Mouse (Mus musculus) urinary bladder, adult 2 months (tissue): ENCODE data around the gene Esd. TPM values are rescaled to one million over a fixed set of nuclear protein-coding genes. Genes with fewer than 3 reads are reported as not detected.

Source experiments
- DNase-seq: peaks from one replicate; pipeline ENCODE4 v3.0.0; 2022; ENCODE audit warnings: low spot score
- polyA plus RNA-seq: library from polyadenylated mRNA; depleted of rRNA; stranded (reverse); fragments of >200 nt; gene quantifications from 2 replicates; pipeline ENCODE4 v1.2.3, GENCODE M21; 2012; rRNA removed

Gene Esd
- polyA plus RNA-seq, 1 experiment: 326 TPM

DNA sequence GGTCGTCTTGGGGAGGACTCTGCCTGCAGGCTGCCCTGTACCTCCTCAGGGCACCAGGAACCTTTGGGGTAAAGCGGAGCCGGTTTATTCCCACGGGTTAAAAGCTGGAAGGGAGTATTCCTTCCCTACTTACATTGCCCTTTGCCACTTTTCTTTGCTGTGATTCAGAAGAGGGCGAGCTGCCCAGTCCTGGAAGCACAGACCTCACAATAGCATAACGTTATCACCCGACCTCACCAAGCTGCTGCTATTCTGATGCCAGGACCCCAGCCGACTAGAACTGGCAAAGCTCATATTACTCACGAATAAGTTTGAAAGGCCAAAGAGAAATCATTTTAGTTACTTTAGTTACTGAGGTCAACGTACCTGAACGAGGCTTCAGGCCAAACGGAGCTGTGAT lies 62.8 kb downstream of the Esd start:
- no peak for DNase-seq

DNA sequence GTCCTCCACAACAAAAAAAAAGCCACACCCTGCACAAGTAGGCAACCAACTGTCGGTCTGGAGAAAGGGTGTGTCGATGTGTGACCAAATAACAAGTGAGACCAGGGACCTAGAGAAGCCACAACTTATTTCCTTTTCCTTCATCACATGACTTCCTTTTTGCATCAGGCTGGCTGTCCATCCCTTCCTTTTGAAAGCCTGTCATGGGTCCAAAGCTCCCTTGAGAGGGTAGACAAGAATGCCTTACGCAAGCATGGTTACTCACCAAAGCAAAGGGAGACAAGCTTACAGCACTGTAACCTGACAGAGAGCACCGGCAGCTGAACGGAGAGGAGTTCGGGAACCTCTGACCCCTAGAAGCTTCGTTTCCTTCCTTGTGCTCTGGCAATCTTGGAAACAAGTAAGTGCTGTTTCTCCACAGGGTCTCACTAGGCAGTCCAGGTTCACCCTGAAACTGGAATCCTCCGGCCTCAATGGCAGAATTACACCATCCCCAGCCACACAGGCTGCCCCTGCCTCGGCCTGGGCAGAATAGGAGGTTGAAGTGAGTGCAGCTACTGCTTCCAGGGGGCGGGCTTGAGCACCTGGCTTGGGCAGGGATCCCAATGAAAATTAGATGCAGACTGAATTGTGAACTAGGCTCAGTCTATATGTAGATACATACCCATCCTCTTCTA lies 65.4 kb downstream of the Esd start:
- DNase-seq: no peak

DNA sequence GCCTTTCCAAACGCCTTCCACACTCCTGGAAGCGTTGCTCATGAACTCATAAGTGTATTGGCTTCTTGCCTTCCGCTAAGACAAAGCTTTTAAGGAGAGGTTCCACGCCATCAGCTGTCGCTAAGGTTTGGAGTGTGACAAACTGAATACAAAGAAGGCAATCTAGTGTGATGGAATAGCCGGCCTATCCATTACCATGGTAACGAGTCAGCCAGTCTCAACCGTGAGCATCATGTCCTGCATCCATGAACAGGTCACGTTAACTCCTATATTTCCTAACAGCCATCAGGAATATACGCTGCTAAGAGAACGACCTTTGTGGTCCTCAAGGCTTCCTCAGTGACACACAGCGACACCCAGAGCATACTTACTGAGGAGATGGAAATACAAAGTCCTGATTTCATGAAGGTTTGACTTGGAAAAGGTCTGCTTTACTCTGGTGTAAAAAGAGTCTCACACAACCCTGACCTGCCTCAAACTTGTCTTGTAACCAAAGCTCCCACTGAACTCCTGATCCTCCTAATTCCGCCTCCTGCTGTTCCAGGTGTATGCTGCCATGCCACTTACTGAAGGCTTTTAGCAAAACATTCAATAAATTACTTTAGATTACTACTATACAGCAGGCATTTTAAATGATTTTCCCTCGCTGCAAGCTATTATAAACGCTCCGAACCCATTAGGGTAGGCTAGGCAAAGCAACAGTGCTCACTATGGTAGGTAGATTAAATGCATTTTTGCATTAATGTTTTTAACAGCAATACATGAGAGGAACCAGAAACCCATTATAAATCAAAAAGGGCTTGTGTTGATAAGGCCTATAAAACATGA lies 66.2 kb downstream of the Esd start:
- DNase-seq: no peak

Other genes starting within 250 kb of the Esd start
- gene Htr2a, start 91.5 kb upstream of the Esd start, polyA plus RNA-seq: 0.75 and 0.84 TPM in 2 replicates
- gene Lrch1, start 215.6 kb downstream of the Esd start, polyA plus RNA-seq: 23.0 and 27.0 TPM in 2 replicates